Mouse (Mus musculus): Measurements from ENCODE around the gene Alg9.

The Alg9 gene

GRCm38 (mm10) chr9:50850713-50851112 is 75.9 kb downstream of the Alg9 start:
- DNase-seq (ENCODE audit: low read depth, low spot score): no peak

- DNase-seq (ENCODE audit: low read depth, low spot score): no peak
Measured at GRCm38 (mm10) chr9:50852634-50853349, 78.0 kb downstream of the Alg9 start.

GRCm38 (mm10) chr9:50854376-50854775 is 79.6 kb downstream of the Alg9 start:
- DNase-seq (ENCODE audit: low read depth, low spot score): no peak

GRCm38 (mm10) chr9:50855133-50855766 is 80.4 kb downstream of the Alg9 start:
- no peak for DNase-seq (ENCODE audit: low read depth, low spot score)

GRCm38 (mm10) chr9:50855780-50856179 is 81.0 kb downstream of the Alg9 start:
- DNase-seq (ENCODE audit: low read depth, low spot score): no peak

GRCm38 (mm10) chr9:50856341-50857081 is 81.7 kb downstream of the Alg9 start:
- peak; percentile 66 for DNase-seq (ENCODE audit: low read depth, low spot score)

GRCm38 (mm10) chr9:50857082-50857641 is 82.3 kb downstream of the Alg9 start:
- DNase-seq (ENCODE audit: low read depth, low spot score): no peak

- DNase-seq (ENCODE audit: low read depth, low spot score): no peak
Measured at GRCm38 (mm10) chr9:50858681-50859080, 83.9 kb downstream of the Alg9 start.

- DNase-seq (ENCODE audit: low read depth, low spot score): no peak
Measured at GRCm38 (mm10) chr9:50861119-50861839, 86.5 kb downstream of the Alg9 start.

- no peak for DNase-seq (ENCODE audit: low read depth, low spot score)
Measured at GRCm38 (mm10) chr9:50863824-50864223, 89.0 kb downstream of the Alg9 start.

GRCm38 (mm10) chr9:50864877-50865276 is 90.1 kb downstream of the Alg9 start:
- DNase-seq (ENCODE audit: low read depth, low spot score): no peak

GRCm38 (mm10) chr9:50865803-50866202 is 91.0 kb downstream of the Alg9 start:
- no peak for DNase-seq (ENCODE audit: low read depth, low spot score)

- DNase-seq (ENCODE audit: low read depth, low spot score): no peak
Measured at GRCm38 (mm10) chr9:50867015-50867414, 92.2 kb downstream of the Alg9 start.

- no peak for DNase-seq (ENCODE audit: low read depth, low spot score)
Measured at GRCm38 (mm10) chr9:50868182-50868581, 93.4 kb downstream of the Alg9 start.

GRCm38 (mm10) chr9:50873210-50873609 is 98.4 kb downstream of the Alg9 start:
- DNase-seq (ENCODE audit: low read depth, low spot score): no peak

- no peak for DNase-seq (ENCODE audit: low read depth, low spot score)
Measured at GRCm38 (mm10) chr9:50874031-50874430, 99.2 kb downstream of the Alg9 start.

GRCm38 (mm10) chr9:50875470-50875869 is 100.7 kb downstream of the Alg9 start:
- no peak for DNase-seq (ENCODE audit: low read depth, low spot score)

- DNase-seq (ENCODE audit: low read depth, low spot score): no peak
Measured at GRCm38 (mm10) chr9:50876287-50876686, 101.5 kb downstream of the Alg9 start.

- no peak for DNase-seq (ENCODE audit: low read depth, low spot score)
Measured at GRCm38 (mm10) chr9:50877431-50877830, 102.6 kb downstream of the Alg9 start.

GRCm38 (mm10) chr9:50882183-50882582 is 107.4 kb downstream of the Alg9 start:
- DNase-seq (ENCODE audit: low read depth, low spot score): no peak

- no peak for DNase-seq (ENCODE audit: low read depth, low spot score)
Measured at GRCm38 (mm10) chr9:50884093-50884492, 109.3 kb downstream of the Alg9 start.
